Mouse (Mus musculus) CH12.LX (cell line): ENCODE data around the gene Fbxo39.

Experiments
- EP300 ChIP-seq: IDR thresholded peaks from 2 replicates; pipeline ENCODE4 v1.6.1; 2011; ENCODE audit warnings: low read length, improper control_type of control experiment
- JUN ChIP-seq: IDR thresholded peaks from 2 replicates; pipeline ENCODE4 v1.6.1; 2011; ENCODE audit warnings: low read depth, mild to moderate bottlenecking, low read length, improper control_type of control experiment, moderate library complexity; ENCODE audit not compliant: insufficient read depth
- MAFK ChIP-seq: IDR thresholded peaks from 2 replicates; pipeline ENCODE4 v1.6.1; 2011; ENCODE audit warnings: low read length, improper control_type of control experiment; ENCODE audit not compliant: insufficient replicate concordance
- POLR2A ChIP-seq: IDR thresholded peaks from 2 replicates; pipeline ENCODE4 v1.6.1; 2011; ENCODE audit warnings: low read depth, mild to moderate bottlenecking, improper control_type of control experiment, low read length
- TCF12 ChIP-seq: IDR thresholded peaks from 2 replicates; pipeline ENCODE4 v1.6.1; 2014; ENCODE audit warnings: low read depth, mild to moderate bottlenecking, inconsistent platforms, low read length, improper control_type of control experiment
- USF1 ChIP-seq: IDR thresholded peaks from 2 replicates; pipeline ENCODE4 v1.6.1; 2014; ENCODE audit warnings: low read depth, mild to moderate bottlenecking, inconsistent platforms, low read length, improper control_type of control experiment

DNA sequence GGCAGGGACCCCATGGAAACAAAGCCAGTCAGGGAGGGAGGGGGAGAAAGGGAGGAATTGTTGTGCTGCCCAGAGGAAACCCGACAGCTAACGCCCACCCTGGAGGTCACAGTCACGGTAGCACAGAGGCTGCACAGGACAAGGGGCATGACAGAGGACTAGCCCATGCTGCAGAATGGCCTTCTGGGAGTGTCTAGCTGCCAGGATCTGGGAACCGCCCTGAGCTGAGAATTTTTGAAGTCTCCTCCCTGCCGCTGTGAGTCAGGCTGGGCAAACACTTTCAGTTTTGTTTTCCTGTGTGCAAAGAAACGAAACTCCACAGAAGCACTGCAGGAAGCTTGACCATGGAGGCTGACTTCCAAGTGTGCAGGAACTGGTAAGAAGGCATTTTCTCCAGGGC, 12.9 kb upstream of the Fbxo39 start, which contains the start of gene Xaf1:
- TF ChIP-seq MAFK (no peak), TCF12 (no peak), USF1 (no peak), POLR2A (peak; percentile 41; the same call in 1 of the 2 replicates), EP300 (peak; percentile 44), JUN (no peak)
